Mouse (Mus musculus): ENCODE measurements around the gene Abca3.

GRCm38 (mm10) chr17:24383789-24384188 is 32.0 kb downstream of the Abca3 start:
- no peak for TF ChIP-seq CTCF (IDR thresholded peaks at IDR 0.05; ENCODE audit: extremely low read depth, insufficient read depth, insufficient read length, insufficient replicate concordance)
- TF ChIP-seq POLR2A (IDR thresholded peaks at IDR 0.05; ENCODE audit: low read depth, low read length), result no peak
